Mouse (Mus musculus): ENCODE data around the gene 1700003E16Rik. TPM values are rescaled to one million over a fixed set of nuclear protein-coding genes. Genes with fewer than 3 reads are reported as not detected.

Gene 1700003E16Rik
- polyA plus RNA-seq (2015; fragmentation: Nextera tagmentation; extraction: Ambion mirVana), result 6.2 and 8.1 TPM in 2 replicates

- H3K9me3 ChIP-seq, result no peaks in the 10 kb centered on the region
- H3K36me3 ChIP-seq, result peaks cover 9% of the 10 kb centered on the region; the same call in 1 of the 2 replicates
- H3K4me2 ChIP-seq, result peak within 1 kb of the TSS; percentile 79
- H3K27me3 ChIP-seq, result peaks cover 14% of the 10 kb centered on the region
- peak within 1 kb of the TSS; percentile 53 for H3K4me3 ChIP-seq
- H3K27ac ChIP-seq, result no peak within 1 kb of the TSS
- WGBS, result 1% methylated on average over 32 of the region's 32 CpGs
- H3K9ac ChIP-seq, result peak within 1 kb of the TSS; percentile 39
- ATAC-seq (ENCODE audit: borderline replicate concordance, extremely low read depth, low FRiP score, low TSS enrichment), result peak; percentile 65; the same call in 1 of the 2 replicates
- H3K4me1 ChIP-seq, result peaks cover 11% of the 10 kb centered on the region
Observed at GRCm38 (mm10) chr6:83156259-83156684, at the start of gene 1700003E16Rik, which contains the start of gene Wdr54. TSS of gene 1700003E16Rik (plus strand) at chr6:83156404. TSS of gene Wdr54 (minus strand) at chr6:83156397.

- peaks cover 28% of the 10 kb centered on the region for H3K4me1 ChIP-seq
- ATAC-seq (ENCODE audit: borderline replicate concordance, extremely low read depth, low FRiP score, low TSS enrichment), result no peak
- peak overlapping the region; percentile 95 for H3K4me3 ChIP-seq
- 0 out of 2 replicates have a peak overlapping the region, but pooled peaks have one; percentile 88 for H3K9ac ChIP-seq
- WGBS, result 36% methylated on average over 13 of the region's 13 CpGs
- H3K36me3 ChIP-seq, result 0 out of 2 replicates have a peak, but pooled peaks cover 15% of the 10 kb centered on the region
- no peaks in the 10 kb centered on the region for H3K9me3 ChIP-seq
- H3K4me2 ChIP-seq, result peak overlapping the region; percentile 88
- no peaks in the 10 kb centered on the region for H3K27me3 ChIP-seq
- no peak overlapping the region for H3K27ac ChIP-seq
Observed at GRCm38 (mm10) chr6:83107566-83108400, 48.4 kb upstream of the 1700003E16Rik start.

GRCm38 (mm10) chr6:83108762-83109668 lies 47.2 kb upstream of the 1700003E16Rik start, which contains the start of gene Mrpl53:
TSS of gene Mrpl53 (plus strand) at chr6:83109040.
- H3K27me3 ChIP-seq, result no peaks in the 10 kb centered on the region
- H3K9ac ChIP-seq, result peak within 1 kb of the TSS; percentile 88
- H3K4me1 ChIP-seq, result peaks cover 20% of the 10 kb centered on the region
- under 1% methylated on average over 76 of the region's 76 CpGs for WGBS
- H3K27ac ChIP-seq, result peak within 1 kb of the TSS; percentile 75
- no peaks in the 10 kb centered on the region for H3K9me3 ChIP-seq
- peak within 1 kb of the TSS; percentile 95 for H3K4me3 ChIP-seq
- ATAC-seq (ENCODE audit: borderline replicate concordance, extremely low read depth, low FRiP score, low TSS enrichment), result peak; percentile 91
- H3K36me3 ChIP-seq, result 0 out of 2 replicates have a peak, but pooled peaks cover 15% of the 10 kb centered on the region
- H3K4me2 ChIP-seq, result peak within 1 kb of the TSS; percentile 88

- Histone ChIP-seq H3K4me2 (no peak overlapping the region), H3K4me3 (no peak overlapping the region), H3K4me1 (peaks cover 37% of the 10 kb centered on the region), H3K9me3 (no peaks in the 10 kb centered on the region), H3K27ac (no peak overlapping the region), H3K9ac (no peak overlapping the region), H3K27me3 (no peaks in the 10 kb centered on the region), H3K36me3 (0 out of 2 replicates have a peak, but pooled peaks cover 12% of the 10 kb centered on the region)
- 85% methylated on average over 4 of the region's 4 CpGs for WGBS
- ATAC-seq (ENCODE audit: borderline replicate concordance, extremely low read depth, low FRiP score, low TSS enrichment), result no peak
Observed at GRCm38 (mm10) chr6:83111510-83112136, 44.6 kb upstream of the 1700003E16Rik start.

GRCm38 (mm10) chr6:83115011-83115671 lies 41.1 kb upstream of the 1700003E16Rik start, which contains the start of gene Mogs:
TSS of gene Mogs (plus strand) at chr6:83115496.
- ATAC-seq (ENCODE audit: borderline replicate concordance, extremely low read depth, low FRiP score, low TSS enrichment), result peak; percentile 87
- peak within 1 kb of the TSS; percentile 94 for H3K4me3 ChIP-seq

GRCm38 (mm10) chr6:83115682-83116372 lies 40.4 kb upstream of the 1700003E16Rik start:
- peak; percentile 43 for ATAC-seq (ENCODE audit: borderline replicate concordance, extremely low read depth, low FRiP score, low TSS enrichment)

More at GRCm38 (mm10) chr6:83115011-83115671, 41.1 kb upstream of the 1700003E16Rik start, which contains the start of gene Mogs:
- WGBS, result 1% methylated on average over 47 of the region's 58 CpGs
- Histone ChIP-seq H3K27ac (peak within 1 kb of the TSS; percentile 84), H3K27me3 (no peaks in the 10 kb centered on the region), H3K9me3 (no peaks in the 10 kb centered on the region), H3K36me3 (peaks cover 38% of the 10 kb centered on the region), H3K4me1 (peaks cover 34% of the 10 kb centered on the region), H3K9ac (peak within 1 kb of the TSS; percentile 96), H3K4me2 (peak within 1 kb of the TSS; percentile 96)

GRCm38 (mm10) chr6:83116373-83117164 lies 39.6 kb upstream of the 1700003E16Rik start:
- Histone ChIP-seq H3K27me3 (no peaks in the 10 kb centered on the region), H3K9ac (peak overlapping the region; percentile 96), H3K27ac (peak overlapping the region; percentile 84; the same call in 1 of the 2 replicates), H3K9me3 (no peaks in the 10 kb centered on the region), H3K4me2 (peak overlapping the region; percentile 96), H3K4me3 (peak overlapping the region; percentile 94), H3K36me3 (peaks cover 26% of the 10 kb centered on the region), H3K4me1 (peaks cover 37% of the 10 kb centered on the region)
- ATAC-seq (ENCODE audit: borderline replicate concordance, extremely low read depth, low FRiP score, low TSS enrichment), result no peak
- 63% methylated on average over 11 of the region's 11 CpGs for WGBS

More at GRCm38 (mm10) chr6:83115682-83116372, 40.4 kb upstream of the 1700003E16Rik start:
- WGBS, result under 1% methylated on average over 48 of the region's 48 CpGs
- Histone ChIP-seq H3K4me2 (peak overlapping the region; percentile 96), H3K9ac (peak overlapping the region; percentile 96), H3K36me3 (peaks cover 32% of the 10 kb centered on the region), H3K4me3 (peak overlapping the region; percentile 94), H3K27ac (peak overlapping the region; percentile 84), H3K4me1 (peaks cover 37% of the 10 kb centered on the region), H3K27me3 (no peaks in the 10 kb centered on the region), H3K9me3 (no peaks in the 10 kb centered on the region)

- H3K4me1 ChIP-seq, result peaks cover 39% of the 10 kb centered on the region
- 76% methylated on average over 4 of the region's 4 CpGs for WGBS
- ATAC-seq (ENCODE audit: borderline replicate concordance, extremely low read depth, low FRiP score, low TSS enrichment), result no peak
- no peak overlapping the region for H3K9ac ChIP-seq
- peak overlapping the region; percentile 0; the same call in 1 of the 2 replicates for H3K27ac ChIP-seq
- no peak overlapping the region for H3K4me3 ChIP-seq
- no peak overlapping the region for H3K4me2 ChIP-seq
- H3K9me3 ChIP-seq, result no peaks in the 10 kb centered on the region
- no peaks in the 10 kb centered on the region for H3K27me3 ChIP-seq
- H3K36me3 ChIP-seq, result peaks cover 26% of the 10 kb centered on the region
Observed at GRCm38 (mm10) chr6:83117165-83117438, 39.1 kb upstream of the 1700003E16Rik start.

GRCm38 (mm10) chr6:83117616-83118015 lies 38.6 kb upstream of the 1700003E16Rik start:
- H3K9me3 ChIP-seq, result no peaks in the 10 kb centered on the region
- H3K4me2 ChIP-seq, result no peak overlapping the region
- WGBS, result 88% methylated on average over 13 of the region's 13 CpGs
- H3K9ac ChIP-seq, result no peak overlapping the region
- peaks cover 44% of the 10 kb centered on the region for H3K4me1 ChIP-seq
- ATAC-seq (ENCODE audit: borderline replicate concordance, extremely low read depth, low FRiP score, low TSS enrichment), result no peak
- H3K27me3 ChIP-seq, result no peaks in the 10 kb centered on the region
- H3K27ac ChIP-seq, result no peak overlapping the region
- H3K36me3 ChIP-seq, result peaks cover 26% of the 10 kb centered on the region
- no peak overlapping the region for H3K4me3 ChIP-seq

GRCm38 (mm10) chr6:83118369-83118768 lies 37.8 kb upstream of the 1700003E16Rik start:
- Histone ChIP-seq H3K9ac (no peak overlapping the region), H3K4me2 (no peak overlapping the region), H3K36me3 (peaks cover 26% of the 10 kb centered on the region), H3K9me3 (no peaks in the 10 kb centered on the region), H3K27ac (no peak overlapping the region), H3K4me3 (no peak overlapping the region), H3K27me3 (no peaks in the 10 kb centered on the region), H3K4me1 (peaks cover 51% of the 10 kb centered on the region)
- 71% methylated on average over 11 of the region's 11 CpGs for WGBS
- no peak for ATAC-seq (ENCODE audit: borderline replicate concordance, extremely low read depth, low FRiP score, low TSS enrichment)
